Mouse (Mus musculus) layer of hippocampus, postnatal 36 days (tissue): ENCODE measurements around the gene Gcnt4. TPM values are rescaled to one million over a fixed set of nuclear protein-coding genes. Genes with fewer than 3 reads are reported as not detected.

Source experiments
- DNase-seq, 2 experiments: peaks; one replicate each; pipeline ENCODE4 v3.0.0; 2022
- total RNA-seq, 2 experiments: library from RNA; stranded (reverse); gene quantifications; 2 replicates each; pipeline ENCODE4 v1.2.3; 2021

Gene Gcnt4
- total RNA-seq, 2 experiments from 2014 or later = 2.0 to 2.3 TPM

- DNase-seq = no peak
These were observed 23.2 kb downstream of the Gcnt4 start for GRCm38 (mm10) chr13:96947722-96948121.

- no peak for DNase-seq
These were observed 27.4 kb downstream of the Gcnt4 start for GRCm38 (mm10) chr13:96951880-96952279.

- DNase-seq = no peak
These were observed 32.0 kb downstream of the Gcnt4 start for GRCm38 (mm10) chr13:96956466-96956865.

- no peak for DNase-seq
These were observed 35.5 kb downstream of the Gcnt4 start for GRCm38 (mm10) chr13:96960019-96960418.

- DNase-seq = peak in 1 of 2 experiments; percentile 7
These were observed 37.1 kb downstream of the Gcnt4 start for GRCm38 (mm10) chr13:96961366-96962157.

GRCm38 (mm10) chr13:96962801-96963200 lies 38.3 kb downstream of the Gcnt4 start:
- DNase-seq = no peak

GRCm38 (mm10) chr13:96964981-96965380 lies 40.5 kb downstream of the Gcnt4 start:
- DNase-seq = no peak

GRCm38 (mm10) chr13:96966210-96967089 lies 42.0 kb downstream of the Gcnt4 start:
- no peak for DNase-seq

GRCm38 (mm10) chr13:96967091-96967490 lies 42.6 kb downstream of the Gcnt4 start:
- no peak for DNase-seq

- no peak for DNase-seq
These were observed 43.3 kb downstream of the Gcnt4 start for GRCm38 (mm10) chr13:96967822-96968221.

- DNase-seq = no peak
These were observed 46.6 kb downstream of the Gcnt4 start for GRCm38 (mm10) chr13:96971076-96971475.

- no peak for DNase-seq
These were observed 47.4 kb downstream of the Gcnt4 start for GRCm38 (mm10) chr13:96971861-96972282.

- DNase-seq = no peak
These were observed 48.8 kb downstream of the Gcnt4 start for GRCm38 (mm10) chr13:96973318-96973717.

- DNase-seq = no peak
These were observed 52.6 kb downstream of the Gcnt4 start for GRCm38 (mm10) chr13:96976986-96977595.

GRCm38 (mm10) chr13:96980561-96980960 lies 56.1 kb downstream of the Gcnt4 start:
- DNase-seq = no peak

GRCm38 (mm10) chr13:96983251-96984126 lies 59.0 kb downstream of the Gcnt4 start:
- DNase-seq = no peak

GRCm38 (mm10) chr13:96984688-96985087 lies 60.2 kb downstream of the Gcnt4 start:
- DNase-seq = no peak

- DNase-seq = no peak
These were observed 61.2 kb downstream of the Gcnt4 start for GRCm38 (mm10) chr13:96985599-96986275.

GRCm38 (mm10) chr13:96989129-96989528 lies 64.6 kb downstream of the Gcnt4 start:
- DNase-seq = no peak

GRCm38 (mm10) chr13:96990045-96990444 lies 65.6 kb downstream of the Gcnt4 start:
- no peak for DNase-seq

- DNase-seq = no peak
These were observed 66.2 kb downstream of the Gcnt4 start for GRCm38 (mm10) chr13:96990561-96991265.
